Mouse (Mus musculus): ENCODE results near the gene Snrpd2.

The Snrpd2 gene

GRCm38 (mm10) chr7:19178035-19178434 lies 28.5 kb downstream of the Snrpd2 start:
- DNase-seq (ENCODE audit: low spot score in 2 of 2), result no peak

GRCm38 (mm10) chr7:19178443-19179092 lies 29.0 kb downstream of the Snrpd2 start:
- DNase-seq (ENCODE audit: low spot score in 2 of 2), result peak in 1 of 2 experiments; percentile 91

GRCm38 (mm10) chr7:19179173-19179572 lies 29.7 kb downstream of the Snrpd2 start:
- DNase-seq (ENCODE audit: low spot score in 2 of 2), result peak in 1 of 2 experiments; percentile 70

- DNase-seq (ENCODE audit: low spot score in 2 of 2), result no peak
Observed at GRCm38 (mm10) chr7:19179936-19180335, 30.4 kb downstream of the Snrpd2 start.

GRCm38 (mm10) chr7:19180862-19181429 lies 31.4 kb downstream of the Snrpd2 start:
- no peak for DNase-seq (ENCODE audit: low spot score in 2 of 2)

- no peak for DNase-seq (ENCODE audit: low spot score in 2 of 2)
Observed at GRCm38 (mm10) chr7:19184250-19184649, 34.7 kb downstream of the Snrpd2 start.

- no peak for DNase-seq (ENCODE audit: low spot score in 2 of 2)
Observed at GRCm38 (mm10) chr7:19184758-19185157, 35.2 kb downstream of the Snrpd2 start.

- no peak for DNase-seq (ENCODE audit: low spot score in 2 of 2)
Observed at GRCm38 (mm10) chr7:19194676-19195075, 45.2 kb downstream of the Snrpd2 start.

GRCm38 (mm10) chr7:19196676-19197075 lies 47.2 kb downstream of the Snrpd2 start:
- peak in 1 of 2 experiments; percentile 56 for DNase-seq (ENCODE audit: low spot score in 2 of 2)

- no peak for DNase-seq (ENCODE audit: low spot score in 2 of 2)
Observed at GRCm38 (mm10) chr7:19197985-19198384, 48.5 kb downstream of the Snrpd2 start.

GRCm38 (mm10) chr7:19201660-19202059 lies 52.1 kb downstream of the Snrpd2 start:
- DNase-seq (ENCODE audit: low spot score in 2 of 2), result no peak

- no peak for DNase-seq (ENCODE audit: low spot score in 2 of 2)
Observed at GRCm38 (mm10) chr7:19202065-19202850, 52.7 kb downstream of the Snrpd2 start.
